Mouse (Mus musculus): ENCODE data around the gene Nxnl2. TPM values are rescaled to one million over a fixed set of nuclear protein-coding genes. Genes with fewer than 3 reads are reported as not detected.
"Not testable (repeated sequence)": the region's sequence is repeated elsewhere in the genome, so short reads cannot be mapped to it uniquely, and the experiment has no call there.

Gene Nxnl2
- total RNA-seq, 2 experiments from 2014 or later: 0.25 to 0.55 TPM

DNA sequence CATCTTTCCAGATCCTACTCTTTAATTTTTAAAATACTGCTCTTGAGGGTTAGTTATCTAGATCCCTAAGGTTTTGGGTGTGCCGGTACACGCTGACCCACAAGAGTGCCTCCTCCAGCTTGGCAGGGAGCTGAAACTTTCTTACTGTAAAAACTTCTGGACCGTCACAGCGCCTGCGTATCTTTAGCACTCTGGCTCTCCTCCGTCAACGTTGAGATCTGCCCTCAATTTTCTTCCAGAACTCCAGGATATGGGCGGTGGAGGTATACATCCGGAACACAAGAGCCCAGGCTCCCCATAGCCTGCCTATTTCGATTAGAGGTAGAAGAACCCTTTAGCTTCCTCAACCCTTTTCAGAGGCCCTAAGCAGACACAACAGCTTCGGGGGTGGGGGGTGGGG, 607 bp upstream of the Nxnl2 start:
- no peak for DNase-seq
- intact Hi-C loops (cut with DNase I; ENCODE audit: low total_unique reads): no loop called here

- intact Hi-C loops (cut with DNase I; ENCODE audit: low total_unique reads): no loop called here
- no peak for DNase-seq
These were observed 1.8 kb downstream of the Nxnl2 start for GRCm38 (mm10) chr13:51172601-51173000.

DNA sequence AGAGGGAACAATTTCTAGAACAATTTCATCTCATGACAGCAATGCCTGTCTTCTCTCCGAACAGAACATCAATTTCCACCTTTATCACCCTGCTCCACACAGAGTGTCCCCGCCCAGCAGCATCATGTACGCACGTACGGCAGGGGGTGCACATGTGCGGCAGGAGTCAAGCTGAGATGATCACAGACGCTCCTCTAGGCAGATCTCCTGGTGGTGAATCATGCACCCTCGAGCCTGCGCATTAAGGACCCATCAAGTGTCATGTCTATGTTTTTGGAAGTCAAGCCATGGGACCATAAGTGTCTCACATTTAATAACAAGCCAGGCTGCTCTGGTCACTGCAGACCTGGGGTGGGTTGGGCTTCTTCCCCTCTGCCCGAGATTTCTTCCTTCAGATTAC, 8.1 kb downstream of the Nxnl2 start:
- intact Hi-C loops (cut with DNase I; ENCODE audit: low total_unique reads): no loop called here
- no peak for DNase-seq

DNA sequence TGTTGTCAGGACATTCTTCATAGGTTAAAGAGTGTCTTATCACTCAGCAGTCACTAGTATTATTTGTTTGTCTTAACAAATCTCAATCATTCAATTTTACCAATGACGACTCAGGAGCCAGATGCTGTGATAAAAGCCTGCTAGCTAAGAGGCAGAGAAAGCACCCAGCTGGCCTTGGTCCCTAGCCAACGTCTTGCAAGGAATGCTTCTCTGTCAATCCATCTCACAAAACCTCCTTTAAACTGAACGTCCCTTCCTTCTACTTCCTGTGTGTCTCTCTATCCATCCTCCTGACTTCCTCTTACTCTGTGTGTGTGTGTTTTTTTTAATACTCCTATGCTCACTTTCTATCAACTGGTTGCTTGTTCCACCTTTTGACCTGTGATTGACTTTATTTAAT, 8.5 kb downstream of the Nxnl2 start:
- DNase-seq: no peak
- intact Hi-C loops (cut with DNase I; ENCODE audit: low total_unique reads): no loop called here

- intact Hi-C loops (cut with DNase I; ENCODE audit: low total_unique reads): no loop called here
- DNase-seq: no peak
These were observed 11.4 kb downstream of the Nxnl2 start for GRCm38 (mm10) chr13:51182236-51182635.

GRCm38 (mm10) chr13:51184896-51185295, 14.1 kb downstream of the Nxnl2 start:
- DNase-seq: no peak
- intact Hi-C loops (cut with DNase I; ENCODE audit: low total_unique reads): no loop called here

DNA sequence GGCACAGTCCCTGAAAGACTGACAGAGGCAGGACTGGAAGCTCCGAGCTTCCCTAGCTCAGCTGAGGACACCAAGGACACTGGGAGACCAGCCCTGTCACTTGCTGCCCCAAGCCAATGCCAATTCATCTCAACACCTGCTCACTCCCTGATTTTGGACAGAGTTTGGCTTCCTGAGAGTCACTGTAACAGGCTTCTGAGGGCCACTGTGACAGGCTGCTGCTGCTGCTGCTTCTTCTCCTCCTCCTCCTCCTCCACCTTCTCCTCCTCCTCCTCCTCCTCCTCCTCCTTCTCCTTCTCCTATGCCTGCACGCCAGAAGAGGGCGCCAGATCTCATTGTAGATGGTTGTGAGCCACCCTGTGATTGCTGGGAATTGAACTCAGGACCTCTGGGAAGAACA, 19.5 kb downstream of the Nxnl2 start:
- intact Hi-C loops (cut with DNase I; ENCODE audit: low total_unique reads): loop anchor here (5.0 kb wide), 1 partner anchor 227 kb away; no protein-coding TSS in a partner anchor
- DNase-seq: no peak

- DNase-seq: no peak
- intact Hi-C loops (cut with DNase I; ENCODE audit: low total_unique reads): loop anchor here (5.0 kb wide), 1 partner anchor 226 kb away; no protein-coding TSS in a partner anchor
These were observed 20.8 kb downstream of the Nxnl2 start for GRCm38 (mm10) chr13:51191416-51192140.

GRCm38 (mm10) chr13:51193893-51194292, 23.1 kb downstream of the Nxnl2 start:
- intact Hi-C loops (cut with DNase I; ENCODE audit: low total_unique reads): loop anchor here (5.0 kb wide), 1 partner anchor 223 kb away; no protein-coding TSS in a partner anchor
- no peak for DNase-seq

DNA sequence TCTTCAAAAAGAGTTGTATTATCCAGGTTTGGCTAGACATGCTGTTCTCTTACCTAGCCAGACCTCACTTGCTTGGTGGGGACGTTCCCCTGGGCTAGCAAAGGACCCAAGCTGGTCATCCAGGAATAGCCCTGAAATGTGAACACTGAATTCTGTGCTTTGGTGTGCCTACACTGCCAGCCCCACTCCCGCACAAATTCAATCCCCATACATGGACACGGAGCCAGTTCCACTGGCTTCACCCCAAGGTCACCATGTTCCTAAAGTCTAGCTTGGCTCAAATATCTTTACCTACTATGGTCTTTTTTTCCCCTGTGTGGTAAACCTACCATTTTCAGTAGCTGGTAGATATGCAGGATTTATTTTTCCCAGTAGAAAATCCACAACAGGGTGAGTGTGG, 26.9 kb downstream of the Nxnl2 start:
- no peak for DNase-seq
- intact Hi-C loops (cut with DNase I; ENCODE audit: low total_unique reads): no loop called here

GRCm38 (mm10) chr13:51198186-51198585, 27.4 kb downstream of the Nxnl2 start:
- intact Hi-C loops (cut with DNase I; ENCODE audit: low total_unique reads): no loop called here
- peak; percentile 24 for DNase-seq

DNA sequence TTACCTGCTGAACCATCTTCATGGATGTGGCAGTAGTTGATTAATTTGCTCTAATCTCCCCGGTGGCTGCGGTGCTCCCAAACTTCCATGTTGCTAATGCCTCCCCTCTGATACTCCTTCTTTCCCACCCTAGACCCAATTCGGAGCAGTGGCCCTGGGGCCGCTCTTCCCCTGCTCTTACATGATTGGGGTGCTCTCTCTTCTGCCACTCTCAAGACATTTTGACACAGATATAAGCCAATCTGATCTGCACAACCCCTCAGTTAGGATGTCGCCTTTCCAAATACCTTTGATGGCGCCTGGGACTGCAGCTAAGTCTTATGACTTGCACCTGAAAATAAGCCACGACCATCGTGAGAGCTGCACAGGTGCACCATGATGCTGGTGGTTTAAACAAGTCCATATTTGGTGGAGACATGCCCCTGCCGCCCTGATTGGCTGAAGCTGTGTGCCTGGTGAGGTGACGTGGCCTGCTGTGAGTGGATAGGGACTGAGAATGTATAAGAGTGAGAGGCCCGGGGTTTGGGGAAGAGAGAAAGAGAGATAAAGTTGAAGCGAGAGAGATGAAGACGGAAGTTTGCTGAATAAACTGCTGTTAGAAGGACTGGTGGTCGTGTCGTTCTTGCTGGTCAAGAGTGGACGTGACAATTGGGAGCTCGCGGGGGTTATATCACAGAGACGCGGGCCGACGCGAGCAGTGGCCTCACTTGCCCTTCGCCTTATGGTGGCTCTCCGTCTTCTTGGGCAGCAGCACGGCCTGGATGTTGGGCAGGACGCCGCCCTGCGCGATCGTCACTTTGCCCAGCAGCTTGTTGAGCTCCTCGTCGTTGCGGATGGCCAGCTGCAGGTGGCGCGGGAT, 31.4 kb downstream of the Nxnl2 start:
- DNase-seq: not testable (repeated sequence)
- intact Hi-C loops (cut with DNase I; ENCODE audit: low total_unique reads): loop anchor here (10.0 kb wide), 1 partner anchor 113 kb away; no protein-coding TSS in a partner anchor

DNA sequence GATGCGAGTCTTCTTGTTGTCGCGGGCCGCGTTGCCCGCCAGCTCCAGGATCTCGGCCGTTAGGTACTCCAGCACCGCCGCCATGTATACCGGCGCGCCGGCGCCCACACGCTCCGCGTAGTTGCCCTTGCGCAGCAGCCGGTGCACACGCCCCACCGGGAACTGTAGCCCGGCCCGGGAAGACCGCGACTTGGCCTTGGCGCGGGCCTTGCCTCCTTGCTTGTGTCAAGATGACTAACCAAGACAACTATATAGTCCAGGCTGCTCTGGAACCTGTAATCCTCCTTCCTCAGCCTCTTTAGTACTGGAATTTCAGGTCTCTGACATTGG, 32.0 kb downstream of the Nxnl2 start:
- intact Hi-C loops (cut with DNase I; ENCODE audit: low total_unique reads): loop anchor here (10.0 kb wide), 1 partner anchor 112 kb away; no protein-coding TSS in a partner anchor
- peak; percentile 36 for DNase-seq

- DNase-seq: no peak
- intact Hi-C loops (cut with DNase I; ENCODE audit: low total_unique reads): loop anchor here (10.0 kb wide), 1 partner anchor 111 kb away; no protein-coding TSS in a partner anchor
These were observed 32.6 kb downstream of the Nxnl2 start for GRCm38 (mm10) chr13:51203467-51203866.

GRCm38 (mm10) chr13:51204081-51204480, 33.3 kb downstream of the Nxnl2 start:
- intact Hi-C loops (cut with DNase I; ENCODE audit: low total_unique reads): loop anchor here (10.0 kb wide), 1 partner anchor 111 kb away; no protein-coding TSS in a partner anchor
- not testable (repeated sequence) for DNase-seq

DNA sequence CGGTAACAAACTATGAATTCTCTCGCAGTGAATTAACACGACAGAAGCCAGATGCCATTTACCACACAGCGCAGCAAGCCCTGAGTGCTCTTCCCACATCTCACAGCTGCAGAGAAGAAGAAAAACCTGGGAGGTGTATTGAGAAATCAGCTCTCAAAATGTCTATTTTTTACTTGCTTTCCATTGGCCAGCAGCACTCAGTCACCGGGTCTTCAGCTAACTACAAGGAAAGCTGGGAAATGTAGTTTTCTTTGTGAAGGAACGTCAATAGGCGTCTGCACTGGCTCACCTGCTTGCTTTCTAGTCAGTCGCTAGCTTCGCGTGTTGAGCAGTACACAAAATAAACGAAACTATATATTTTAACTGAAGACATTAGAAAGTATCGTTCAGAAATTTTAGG, 37.1 kb downstream of the Nxnl2 start:
- intact Hi-C loops (cut with DNase I; ENCODE audit: low total_unique reads): loop anchor here (5.0 to 10.0 kb wide), 2 partner anchors 107 to 209 kb away; no protein-coding TSS in a partner anchor
- no peak for DNase-seq

DNA sequence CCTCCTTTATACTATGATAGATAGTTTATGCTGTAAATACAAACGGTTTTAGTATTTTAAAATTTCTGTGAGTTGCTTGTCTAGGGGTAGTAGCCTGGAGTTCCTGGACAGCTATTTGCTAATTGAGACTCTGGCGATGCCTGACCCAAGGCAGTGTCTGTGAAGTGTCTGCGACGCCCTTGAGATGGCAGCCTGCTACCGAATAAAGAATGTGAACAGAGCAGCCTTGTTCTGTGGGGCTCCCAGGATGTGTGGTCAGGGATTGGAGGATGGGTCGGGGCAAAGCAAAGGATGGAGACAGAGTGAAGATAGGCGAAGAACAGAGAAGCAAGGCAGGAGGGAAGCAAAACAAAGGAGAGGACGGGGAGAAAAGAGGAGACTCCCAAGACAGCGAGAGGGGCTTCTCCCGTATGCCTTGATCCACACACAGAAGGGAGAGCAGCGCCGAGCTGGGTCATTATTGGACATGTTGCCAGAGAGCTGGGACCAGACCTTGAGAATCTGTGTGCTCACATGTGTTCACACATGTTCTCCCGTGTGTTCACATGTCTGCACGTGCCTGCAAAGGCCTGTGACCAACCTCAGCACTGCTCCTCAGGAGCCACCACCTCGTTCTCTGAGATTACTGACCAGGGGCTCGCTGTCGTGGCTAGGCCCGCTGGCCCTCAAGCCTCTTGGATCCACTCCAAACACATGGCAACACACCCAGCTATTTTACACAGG, 37.7 kb downstream of the Nxnl2 start:
- intact Hi-C loops (cut with DNase I; ENCODE audit: low total_unique reads): loop anchor here (5.0 to 10.0 kb wide), 2 partner anchors 106 to 209 kb away; no protein-coding TSS in a partner anchor
- peak; percentile 27 for DNase-seq

DNA sequence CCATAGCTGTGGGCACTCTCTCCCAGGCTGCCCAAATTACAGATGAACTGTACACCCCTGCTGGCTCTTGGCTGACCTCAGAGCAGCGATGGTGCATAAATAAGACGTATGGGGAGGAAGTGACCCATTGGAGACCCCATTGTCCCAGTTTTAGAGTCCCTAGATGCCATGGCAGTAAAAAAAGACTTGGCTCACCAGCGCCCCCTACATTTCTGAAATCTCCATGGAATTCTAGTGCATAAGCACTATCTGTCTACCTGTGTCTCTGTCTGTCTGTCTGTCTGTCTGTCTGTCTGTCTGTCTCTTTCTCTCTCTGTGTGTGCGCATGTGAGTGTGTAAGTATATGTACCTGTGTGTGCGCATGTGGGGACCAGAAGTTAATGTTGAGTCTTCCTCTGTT, 39.8 kb downstream of the Nxnl2 start:
- DNase-seq: no peak
- intact Hi-C loops (cut with DNase I; ENCODE audit: low total_unique reads): no loop called here

- intact Hi-C loops (cut with DNase I; ENCODE audit: low total_unique reads): no loop called here
- DNase-seq: no peak
These were observed 43.9 kb downstream of the Nxnl2 start for GRCm38 (mm10) chr13:51214746-51215145.

GRCm38 (mm10) chr13:51220897-51221296, 50.1 kb downstream of the Nxnl2 start:
- DNase-seq: no peak
- intact Hi-C loops (cut with DNase I; ENCODE audit: low total_unique reads): no loop called here
